Mouse (Mus musculus): ENCODE data around the gene Slc25a39. TPM values are rescaled to one million over a fixed set of nuclear protein-coding genes. Genes with fewer than 3 reads are reported as not detected.

The Slc25a39 gene
- polyA plus RNA-seq, 1 experiment from 2014 or later, result 144 TPM

DNA sequence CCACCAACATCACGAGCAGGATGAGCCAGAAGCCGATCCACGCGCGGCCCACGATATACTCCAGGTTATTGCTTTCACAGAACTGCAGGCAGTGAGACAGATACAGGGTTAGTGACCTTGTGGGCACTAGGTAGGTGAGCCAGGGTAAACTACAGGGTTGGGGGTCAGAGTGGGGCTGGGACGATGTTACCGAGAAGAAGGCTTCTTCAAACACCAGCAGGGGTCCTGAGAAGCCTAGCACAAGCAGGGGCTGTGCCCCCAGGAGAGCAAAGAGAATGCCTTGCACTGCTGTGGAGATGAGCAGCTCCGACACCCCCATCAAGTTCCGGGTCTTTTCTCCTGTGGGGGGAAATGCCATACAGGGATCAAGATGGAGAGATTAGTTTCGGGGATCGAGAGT, 51.6 kb downstream of the Slc25a39 start:
- Histone ChIP-seq H3K36me3 (ENCODE audit: control insufficient read depth, insufficient read depth, low read length) (no peaks in the 10 kb centered on the region), H3K4me1 (ENCODE audit: control insufficient read depth, insufficient read depth, low read length) (no peaks in the 10 kb centered on the region), H3K9ac (replicated peaks; ENCODE audit: low read length) (no peak overlapping the region), H3K27me3 (ENCODE audit: control insufficient read depth, insufficient read depth, low read length) (no peaks in the 10 kb centered on the region), H3K9me3 (ENCODE audit: control insufficient read depth, low read length) (no peaks in the 10 kb centered on the region), H3K27ac (replicated peaks; ENCODE audit: low read depth, low read length) (no peak overlapping the region), H3K4me2 (ENCODE audit: low read length) (no peak overlapping the region), H3K4me3 (replicated peaks; ENCODE audit: low read depth, low read length) (no peak overlapping the region)
- WGBS, result 83% methylated on average over 12 of the region's 12 CpGs
- ATAC-seq (ENCODE audit: low FRiP score, low TSS enrichment) (no peak), DNase-seq (no peak)

DNA sequence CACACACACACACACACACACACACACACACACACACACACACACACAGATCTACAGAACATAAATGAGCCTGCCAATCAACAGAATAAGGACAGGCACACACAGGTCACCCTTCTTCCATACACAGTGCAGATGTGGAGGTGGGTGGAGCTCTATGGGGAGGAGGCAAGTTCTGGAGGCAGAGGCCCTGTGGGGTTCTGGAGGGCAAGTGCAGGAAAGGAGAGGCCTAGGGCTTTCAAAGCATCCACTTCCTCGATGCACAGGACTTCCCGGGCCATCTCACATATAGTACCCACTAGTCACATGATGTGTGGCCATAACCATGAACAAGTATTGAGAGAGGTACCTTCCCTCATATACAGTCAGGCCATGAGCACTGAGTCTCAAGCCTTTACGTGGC, 52.2 kb downstream of the Slc25a39 start:
- ATAC-seq (ENCODE audit: low FRiP score, low TSS enrichment) (no peak), DNase-seq (no peak)
- Histone ChIP-seq H3K4me3 (replicated peaks; ENCODE audit: low read depth, low read length) (no peak overlapping the region), H3K4me2 (ENCODE audit: low read length) (no peak overlapping the region), H3K27me3 (ENCODE audit: control insufficient read depth, insufficient read depth, low read length) (no peaks in the 10 kb centered on the region), H3K36me3 (ENCODE audit: control insufficient read depth, insufficient read depth, low read length) (no peaks in the 10 kb centered on the region), H3K9me3 (ENCODE audit: control insufficient read depth, low read length) (no peaks in the 10 kb centered on the region), H3K4me1 (ENCODE audit: control insufficient read depth, insufficient read depth, low read length) (no peaks in the 10 kb centered on the region), H3K9ac (replicated peaks; ENCODE audit: low read length) (no peak overlapping the region), H3K27ac (replicated peaks; ENCODE audit: low read depth, low read length) (no peak overlapping the region)
- 89% methylated on average over 3 of the region's 3 CpGs for WGBS

DNA sequence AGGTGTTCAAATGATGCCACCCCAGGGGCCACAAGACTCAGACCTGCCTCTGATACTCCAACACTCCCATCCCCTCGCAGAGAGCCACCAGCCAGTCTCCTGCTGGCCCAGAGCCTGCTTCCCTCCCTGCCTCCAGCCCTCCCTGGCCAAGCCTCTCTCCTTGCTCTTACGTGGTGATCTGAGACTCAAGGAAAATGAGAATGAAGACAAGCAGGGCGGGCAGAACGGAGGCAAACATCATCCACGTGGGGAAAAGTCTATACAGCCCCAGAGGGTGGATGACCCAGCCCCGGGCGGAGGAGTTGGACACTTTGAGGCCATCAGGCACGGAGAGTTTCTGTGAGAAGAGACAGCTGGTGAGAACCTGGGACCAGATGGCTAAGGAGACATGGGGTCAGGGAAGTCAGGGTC, 54.7 kb downstream of the Slc25a39 start:
- Histone ChIP-seq H3K9ac (replicated peaks; ENCODE audit: low read length) (no peak overlapping the region), H3K4me3 (replicated peaks; ENCODE audit: low read depth, low read length) (no peak overlapping the region), H3K36me3 (ENCODE audit: control insufficient read depth, insufficient read depth, low read length) (no peaks in the 10 kb centered on the region), H3K9me3 (ENCODE audit: control insufficient read depth, low read length) (no peaks in the 10 kb centered on the region), H3K4me1 (ENCODE audit: control insufficient read depth, insufficient read depth, low read length) (no peaks in the 10 kb centered on the region), H3K27ac (replicated peaks; ENCODE audit: low read depth, low read length) (no peak overlapping the region), H3K27me3 (ENCODE audit: control insufficient read depth, insufficient read depth, low read length) (no peaks in the 10 kb centered on the region), H3K4me2 (ENCODE audit: low read length) (no peak overlapping the region)
- ATAC-seq (ENCODE audit: low FRiP score, low TSS enrichment) (no peak), DNase-seq (no peak)
- 51% methylated on average over 8 of the region's 8 CpGs for WGBS

Small RNA genes within 50 kb of the gene (microRNA-seq; reads per million reads assigned to microRNA genes)
- 0.44 reads per million for gene Mir6930

Other genes starting within 250 kb of the Slc25a39 start
- 76.0 and 80.9 TPM in 2 replicates for gene Lsm12, start 222.7 kb downstream of the Slc25a39 start, polyA plus RNA-seq (2014; fragmentation: Nextera tagmentation; extraction: Ambion mirVana)
- gene G6pc3, start 218.3 kb downstream of the Slc25a39 start, polyA plus RNA-seq (2014; fragmentation: Nextera tagmentation; extraction: Ambion mirVana), result 31.6 and 43.7 TPM in 2 replicates
- gene Hdac5, start 177.8 kb downstream of the Slc25a39 start, polyA plus RNA-seq (2014; fragmentation: Nextera tagmentation; extraction: Ambion mirVana), result 54.4 and 56.6 TPM in 2 replicates
- gene BC030867, start 159.1 kb downstream of the Slc25a39 start, polyA plus RNA-seq (2014; fragmentation: Nextera tagmentation; extraction: Ambion mirVana), result 2.6 and 3.0 TPM in 2 replicates
- 0.12 TPM in 1 of 2 replicates, not detected in the other for gene Asb16, start 139.2 kb downstream of the Slc25a39 start, polyA plus RNA-seq (2014; fragmentation: Nextera tagmentation; extraction: Ambion mirVana)
- 76.4 and 78.4 TPM in 2 replicates for gene Tmub2, start 123.0 kb downstream of the Slc25a39 start, polyA plus RNA-seq (2014; fragmentation: Nextera tagmentation; extraction: Ambion mirVana)
- 38.5 and 42.4 TPM in 2 replicates for gene Atxn7l3, start 111.3 kb downstream of the Slc25a39 start, polyA plus RNA-seq (2014; fragmentation: Nextera tagmentation; extraction: Ambion mirVana)
- 77.6 and 84.4 TPM in 2 replicates for gene Ubtf, start 88.2 kb downstream of the Slc25a39 start, polyA plus RNA-seq (2014; fragmentation: Nextera tagmentation; extraction: Ambion mirVana)
- gene Slc4a1, start 41.7 kb downstream of the Slc25a39 start, polyA plus RNA-seq (2014; fragmentation: Nextera tagmentation; extraction: Ambion mirVana), result 0.51 and 2.3 TPM in 2 replicates
- gene Rundc3a, start 14.5 kb downstream of the Slc25a39 start, polyA plus RNA-seq (2014; fragmentation: Nextera tagmentation; extraction: Ambion mirVana), result 113 and 165 TPM in 2 replicates
- 33.1 and 45.5 TPM in 2 replicates for gene Grn, start 22.4 kb upstream of the Slc25a39 start, polyA plus RNA-seq (2014; fragmentation: Nextera tagmentation; extraction: Ambion mirVana)
- gene Fam171a2, start 39.7 kb upstream of the Slc25a39 start, polyA plus RNA-seq (2014; fragmentation: Nextera tagmentation; extraction: Ambion mirVana), result 28.6 and 50.4 TPM in 2 replicates
- gene Itga2b, start 62.2 kb upstream of the Slc25a39 start, polyA plus RNA-seq (2014; fragmentation: Nextera tagmentation; extraction: Ambion mirVana), result 5.4 and 7.7 TPM in 2 replicates
- gene Gpatch8, start 148.4 kb upstream of the Slc25a39 start, polyA plus RNA-seq (2014; fragmentation: Nextera tagmentation; extraction: Ambion mirVana), result 51.3 and 58.4 TPM in 2 replicates
- gene Gm11627, start 171.5 kb upstream of the Slc25a39 start, polyA plus RNA-seq (2014; fragmentation: Nextera tagmentation; extraction: Ambion mirVana), result 2.3 and 4.2 TPM in 2 replicates
- gene Fzd2, start 196.4 kb upstream of the Slc25a39 start, polyA plus RNA-seq (2014; fragmentation: Nextera tagmentation; extraction: Ambion mirVana), result 7.2 and 8.0 TPM in 2 replicates